Mouse (Mus musculus) heart, postnatal 25 days (tissue): ENCODE data around the gene Kremen2. TPM values are rescaled to one million over a fixed set of nuclear protein-coding genes. Genes with fewer than 3 reads are reported as not detected.
A peak's percentile ranks its signal among the peaks of the same experiment; 100 is the strongest.

Experiments used
- DNase-seq: peaks from one replicate; pipeline ENCODE4 v3.0.0; 2022; ENCODE audit warnings: low spot score
- intact Hi-C: fragments of 180-260 bp; cut with DNase I; formaldehyde crosslinking; loops from one replicate; pipeline ENCODE4 v1.15.1; 2025
- total RNA-seq, 2 experiments: library from RNA; stranded (reverse); gene quantifications; 2 replicates each; pipeline ENCODE4 v1.2.3; 2021

Kremen2 gene
- total RNA-seq, 2 experiments from 2014 or later: not detected

DNA sequence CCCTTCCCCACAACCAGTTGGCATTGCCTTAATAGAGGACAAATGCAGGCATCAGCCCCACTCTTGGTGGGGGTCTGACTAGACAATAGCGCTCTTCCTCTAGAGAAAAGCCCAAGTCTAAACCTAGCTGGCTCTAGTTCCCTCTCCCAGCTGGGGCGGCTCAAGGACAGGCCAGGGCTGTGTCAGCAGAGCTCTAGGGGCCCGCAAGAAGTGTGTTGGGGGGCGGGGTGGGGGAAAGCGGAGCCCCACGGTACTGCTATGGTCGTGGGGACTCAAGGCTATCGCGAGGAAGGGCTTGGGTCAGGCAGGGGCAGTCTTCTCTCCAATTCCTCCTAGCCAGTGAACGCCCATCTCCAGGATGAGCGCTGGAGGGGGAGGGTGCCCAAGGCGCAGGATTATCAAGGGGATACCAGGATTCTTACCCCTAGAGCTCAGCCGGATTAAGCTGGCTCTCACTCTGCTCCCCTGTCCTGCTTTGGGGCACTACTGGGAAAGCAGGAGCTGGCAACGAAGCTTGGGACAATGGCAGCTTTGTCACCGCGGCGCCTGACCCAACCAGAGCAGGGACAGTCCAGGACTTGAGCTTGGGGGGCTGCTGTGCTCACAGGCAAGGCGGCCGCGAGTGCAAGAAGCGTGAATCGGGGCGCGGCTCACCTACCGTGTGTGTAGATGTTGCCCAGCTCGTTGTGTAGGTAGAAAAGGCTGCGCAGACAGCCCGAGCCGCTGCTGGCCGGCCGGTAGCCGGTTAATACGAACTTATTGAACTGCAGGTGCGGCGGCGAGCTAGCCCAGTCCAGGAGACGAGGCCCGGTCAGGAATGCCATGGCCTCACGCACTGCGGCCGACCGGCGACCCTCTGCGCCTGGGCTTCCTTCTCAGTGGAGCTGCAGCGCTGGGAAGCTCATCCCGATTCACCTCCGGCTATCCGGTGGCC, 6.2 kb downstream of the Kremen2 start:
- no peak for DNase-seq
- intact Hi-C loops: no loop called here

DNA sequence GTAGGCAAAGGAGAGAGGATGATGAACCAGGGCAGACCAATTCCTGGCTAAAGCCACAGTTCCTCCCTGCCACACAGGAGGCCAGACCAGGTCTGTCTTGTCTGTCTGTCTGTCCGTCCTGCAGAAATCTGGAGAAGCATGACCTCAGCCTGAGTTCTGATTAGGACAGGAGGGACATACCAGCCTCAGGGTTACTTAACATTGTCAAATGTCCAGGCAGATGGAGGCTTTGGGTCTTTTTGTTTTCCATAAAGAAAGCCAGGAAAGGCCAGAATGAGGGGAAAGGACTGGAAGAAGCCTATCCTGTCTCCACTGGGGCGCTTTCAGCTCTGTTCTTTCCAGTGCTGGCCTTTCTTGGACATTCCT, 6.8 kb downstream of the Kremen2 start:
- no peak for DNase-seq
- intact Hi-C loops: no loop called here

DNA sequence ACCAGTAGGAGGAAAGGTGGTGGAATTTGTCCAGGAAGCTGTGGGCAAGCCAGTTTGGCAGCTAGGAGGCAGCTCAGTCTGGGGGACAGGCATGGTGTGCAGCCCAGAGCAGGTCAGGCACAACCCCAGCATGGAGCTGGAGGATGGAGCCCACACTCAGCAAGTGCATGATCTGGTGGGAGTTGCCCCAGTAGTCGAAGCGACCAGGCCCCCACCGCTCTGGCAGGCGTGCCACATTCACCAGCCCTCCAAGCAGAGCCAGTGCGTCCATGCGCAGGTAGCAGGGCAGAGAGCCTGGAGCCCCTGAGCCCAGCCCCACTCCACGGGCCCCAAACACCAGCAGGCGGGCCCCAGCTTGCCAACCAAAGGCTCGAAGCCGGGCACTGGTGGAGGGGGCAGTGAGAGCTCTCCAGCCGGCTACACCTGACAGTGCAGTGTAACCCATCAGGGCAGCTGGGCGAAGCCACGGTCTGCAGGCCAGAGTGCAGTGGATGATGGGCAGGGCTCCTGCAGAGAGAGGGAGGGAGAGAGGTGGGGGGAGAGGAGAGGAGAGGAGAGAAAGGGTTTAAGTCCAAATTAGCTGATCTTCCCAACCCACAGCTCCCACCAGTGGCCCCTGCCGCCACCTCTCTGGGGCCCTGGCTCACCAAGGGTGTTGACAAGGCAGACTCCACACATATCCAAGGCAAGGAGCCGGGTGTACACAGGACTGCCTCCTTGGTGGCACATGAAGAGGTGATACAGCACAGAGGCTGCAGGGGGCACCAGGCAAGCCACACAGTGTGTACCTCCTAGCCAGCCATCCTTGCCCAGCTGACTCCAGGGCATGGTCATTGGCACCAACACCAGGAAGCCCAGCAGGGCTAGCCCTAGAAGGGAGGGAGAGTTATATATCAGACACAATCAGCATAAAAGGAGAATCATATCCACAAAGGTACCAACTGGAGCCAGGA, 7.9 kb downstream of the Kremen2 start:
- intact Hi-C loops: no loop called here
- DNase-seq: no peak

DNA sequence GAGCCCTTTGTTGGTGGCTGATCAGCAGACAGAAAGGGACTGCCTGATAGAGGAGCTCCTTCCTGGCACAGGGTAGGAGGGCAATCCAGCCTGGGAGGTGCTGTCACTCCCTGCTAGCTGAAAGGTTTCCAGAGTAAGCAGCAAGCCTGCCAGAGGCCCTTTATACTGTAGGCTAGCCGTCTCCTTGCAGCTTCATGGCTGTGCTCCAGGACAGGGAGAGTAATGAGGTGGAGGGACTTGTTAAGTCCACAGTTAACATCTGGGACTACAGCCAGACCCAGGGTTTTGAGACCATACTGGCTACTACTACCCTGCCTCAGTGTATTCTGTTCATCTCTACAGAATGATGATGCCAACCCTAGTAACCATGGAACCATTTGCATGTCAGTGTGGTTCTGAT, 11.3 kb downstream of the Kremen2 start:
- intact Hi-C loops: no loop called here

DNA sequence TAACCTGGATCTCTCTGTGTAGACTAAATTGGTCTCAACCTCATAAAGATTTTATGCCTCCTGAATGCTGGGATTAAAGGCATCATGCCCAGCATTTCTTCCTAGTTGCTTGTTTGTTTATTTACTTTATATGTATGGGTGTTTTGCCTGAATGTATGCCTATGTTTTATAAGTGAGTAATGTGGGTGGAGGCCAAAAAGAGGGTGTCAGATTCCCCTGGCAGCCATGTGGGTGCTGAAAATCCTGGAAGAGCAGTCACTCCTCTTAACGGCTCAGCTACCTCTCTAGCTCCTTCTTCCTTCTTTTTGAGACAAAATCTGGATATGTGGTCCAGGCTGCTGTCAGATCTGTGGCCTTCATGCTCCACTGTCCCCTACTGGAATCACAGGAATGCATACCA, 15.2 kb downstream of the Kremen2 start:
- DNase-seq: no peak
- intact Hi-C loops: no loop called here

More for the DNA sequence above, 11.3 kb downstream of the Kremen2 start:
- DNase-seq: no peak

DNA sequence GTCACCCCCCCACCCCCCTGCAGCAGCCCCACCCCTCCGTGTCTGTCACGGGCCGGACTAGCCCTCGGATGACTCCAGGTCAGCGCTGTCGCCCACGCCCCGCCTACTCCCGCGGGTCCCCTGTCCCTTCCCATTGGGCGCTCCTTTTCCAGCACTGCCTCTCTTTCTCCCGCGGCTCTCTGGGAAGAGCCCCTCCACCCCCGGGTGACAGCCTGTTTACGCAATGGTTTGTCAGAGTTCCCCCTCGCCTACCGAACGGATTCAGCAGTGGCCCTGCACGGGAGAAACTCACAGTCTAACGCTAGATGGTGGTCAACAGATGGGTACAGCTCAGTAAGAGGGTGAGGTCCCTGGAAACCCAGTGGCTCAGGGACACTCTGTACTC, 18.9 kb downstream of the Kremen2 start:
- intact Hi-C loops: no loop called here
- peak; percentile 83 for DNase-seq

DNA sequence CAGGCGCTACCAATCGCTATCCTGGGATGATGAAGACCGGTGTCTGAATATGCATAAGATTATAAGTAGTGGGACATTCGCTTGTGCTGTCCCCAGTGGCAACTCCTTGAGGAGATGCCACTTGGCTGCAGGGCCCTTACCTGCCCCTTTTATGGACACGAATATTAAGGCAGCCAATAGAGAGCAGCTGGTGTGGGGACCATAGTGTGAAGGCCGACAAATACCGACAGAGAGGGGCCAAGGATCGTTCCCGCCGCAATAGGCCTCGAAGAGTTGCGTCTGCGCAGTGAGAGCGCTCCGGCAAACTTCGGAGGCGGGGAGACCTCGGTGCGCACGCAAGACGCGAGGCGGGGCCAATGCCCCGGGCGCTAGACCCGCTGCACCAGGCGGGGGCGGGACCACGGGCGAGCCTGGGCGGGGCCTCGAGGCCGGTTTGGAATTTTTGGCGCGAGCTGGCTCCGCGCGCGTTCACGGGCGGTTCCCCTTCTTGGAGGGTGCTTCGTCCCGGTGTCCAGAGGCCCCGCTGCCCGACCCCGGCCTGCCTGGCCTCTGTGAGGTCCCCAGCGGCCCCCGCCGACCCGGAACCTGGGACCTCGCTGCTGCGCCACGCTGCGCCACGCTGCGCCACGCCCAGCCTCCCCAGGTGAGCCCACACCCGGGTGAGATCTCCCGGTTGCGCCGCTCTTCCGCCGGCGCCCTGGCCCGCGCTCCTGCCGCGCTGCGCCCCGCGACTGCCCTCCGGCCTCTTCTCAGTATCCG, 19.5 kb downstream of the Kremen2 start, which contains the start of gene Pkmyt1:
Pkmyt1 (plus strand) TSS at position 338 of the 759 bp plus-strand sequence.
- intact Hi-C loops: loop anchor here (1.0 kb wide), 1 partner anchor 47 kb away; the partner anchor contains the start of gene Cldn6

DNA sequence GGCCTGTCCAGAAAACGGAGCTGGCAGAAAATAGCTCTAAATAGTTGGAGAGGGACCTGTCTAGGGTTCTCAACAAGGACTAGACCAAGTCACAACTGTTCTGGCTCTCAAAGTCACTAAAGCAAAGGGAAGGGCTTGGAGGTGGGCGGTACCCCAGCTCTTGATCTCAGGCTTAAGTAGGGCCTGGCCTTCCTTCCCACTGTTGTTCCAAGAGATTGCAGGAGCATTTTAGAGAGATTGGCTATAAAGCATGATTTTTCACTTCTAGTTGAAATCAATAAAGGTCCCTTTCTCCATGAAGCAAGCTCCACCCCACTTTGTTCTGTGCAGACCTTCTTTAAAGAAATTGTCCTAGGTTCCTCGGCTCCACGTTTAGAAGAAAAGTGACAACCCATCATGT, 20.2 kb downstream of the Kremen2 start:
- no peak for DNase-seq
- intact Hi-C loops: loop anchor here (1.0 kb wide), 1 partner anchor 46 kb away; the partner anchor contains the start of gene Cldn6

More for the DNA sequence above, 19.5 kb downstream of the Kremen2 start, which contains the start of gene Pkmyt1:
- peak; percentile 90 for DNase-seq

DNA sequence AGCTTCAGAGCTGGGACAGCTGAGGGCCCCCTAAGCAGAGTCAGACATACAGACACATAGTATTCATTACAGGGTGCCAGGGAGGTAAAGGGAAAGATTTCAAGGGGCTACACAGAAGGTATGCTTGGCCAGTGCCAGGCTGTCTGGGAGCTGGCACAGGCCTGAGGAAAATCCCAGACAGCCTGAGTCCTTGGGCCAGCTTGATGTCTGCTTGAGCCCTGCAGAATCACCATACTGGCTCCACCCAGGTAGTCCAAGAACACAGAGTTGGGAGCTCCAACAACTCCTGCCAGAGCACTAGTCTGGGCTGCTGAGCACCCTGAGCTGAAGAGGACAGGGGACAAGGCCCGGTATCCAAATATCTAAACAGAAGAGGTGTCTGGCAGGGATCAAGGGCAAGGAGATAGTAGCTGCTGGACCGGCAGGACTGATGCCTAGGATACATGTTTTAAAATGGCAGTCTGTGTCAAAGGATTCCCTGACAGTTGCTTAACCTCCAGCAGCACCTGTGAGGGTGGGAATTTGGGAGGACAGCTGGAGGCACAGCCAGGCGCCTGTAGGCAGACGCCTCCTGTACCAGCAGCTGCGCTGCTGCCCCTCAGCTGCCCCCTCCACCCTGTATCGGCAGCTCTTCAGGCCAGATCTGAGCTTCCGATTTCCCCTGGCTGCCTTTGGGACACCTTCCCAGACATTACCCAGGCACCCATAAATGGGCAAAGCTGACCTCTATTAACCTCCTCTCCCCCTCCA, 23.1 kb downstream of the Kremen2 start, which contains the start of gene 1520401A03Rik:
1520401A03Rik (minus strand) TSS at position 408 of the 750 bp plus-strand sequence.
- intact Hi-C loops: no loop called here

DNA sequence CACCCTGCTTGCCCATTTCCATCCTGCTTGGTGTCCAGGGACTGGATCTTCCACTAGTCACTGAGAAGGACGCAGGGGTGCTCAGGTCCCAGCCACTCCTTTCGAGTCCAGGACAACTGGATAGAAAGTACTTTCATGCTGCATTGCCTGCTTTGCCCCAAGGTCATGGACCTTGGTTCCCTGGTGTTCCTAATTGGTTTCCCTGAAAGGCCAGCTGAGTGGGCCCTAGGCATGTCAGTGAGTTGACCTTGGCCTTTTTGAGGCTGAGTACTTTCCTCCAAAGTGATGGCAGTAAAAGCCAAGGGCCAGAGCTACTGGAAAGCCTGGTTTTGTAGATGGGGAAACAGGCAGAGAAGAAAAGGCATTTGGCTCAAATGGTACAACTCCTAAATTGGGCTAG, 23.7 kb downstream of the Kremen2 start:
- no peak for DNase-seq
- intact Hi-C loops: no loop called here

More for the DNA sequence above, 23.1 kb downstream of the Kremen2 start, which contains the start of gene 1520401A03Rik:
- DNase-seq: no peak

DNA sequence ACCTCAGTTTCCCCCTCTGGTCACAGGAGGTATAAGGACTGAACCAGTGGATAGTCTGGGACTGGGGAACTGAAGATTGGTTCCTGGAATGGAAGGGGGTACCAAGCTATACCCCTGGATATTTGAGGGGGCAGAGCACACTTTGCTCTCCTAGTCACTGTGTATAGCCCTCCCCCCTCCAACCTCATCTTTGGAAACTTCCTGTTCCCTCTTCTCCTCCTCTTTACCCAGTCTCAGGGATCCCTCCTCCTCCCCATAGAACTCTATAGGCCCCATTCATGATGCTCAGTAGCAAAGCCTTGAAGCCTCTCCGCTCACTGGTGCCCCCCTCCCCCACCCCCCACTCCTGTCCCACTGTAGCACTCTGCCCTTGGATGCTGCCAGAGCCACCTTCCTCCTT, 26.2 kb downstream of the Kremen2 start:
- intact Hi-C loops: no loop called here
- no peak for DNase-seq

DNA sequence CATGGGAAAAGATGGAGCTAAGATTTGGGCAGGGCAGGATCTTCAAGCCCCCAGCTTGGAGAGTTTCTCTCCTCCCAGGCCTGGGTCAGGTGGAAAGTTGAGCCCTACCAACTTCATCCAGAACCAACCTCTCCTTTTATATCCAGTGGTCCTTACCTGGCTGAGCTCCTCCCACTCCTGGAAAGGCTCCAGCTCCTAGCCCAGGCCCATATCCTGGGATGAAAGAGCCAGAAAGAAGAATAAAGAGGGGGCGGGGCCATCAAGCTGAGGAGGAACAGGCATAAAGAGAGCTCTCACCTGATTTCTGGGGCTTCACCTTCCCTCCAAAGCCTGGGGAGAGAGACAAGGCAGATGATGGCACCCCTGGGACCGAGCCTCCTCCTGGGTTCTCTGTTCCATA, 28.6 kb downstream of the Kremen2 start:
- intact Hi-C loops: no loop called here
- no peak for DNase-seq

DNA sequence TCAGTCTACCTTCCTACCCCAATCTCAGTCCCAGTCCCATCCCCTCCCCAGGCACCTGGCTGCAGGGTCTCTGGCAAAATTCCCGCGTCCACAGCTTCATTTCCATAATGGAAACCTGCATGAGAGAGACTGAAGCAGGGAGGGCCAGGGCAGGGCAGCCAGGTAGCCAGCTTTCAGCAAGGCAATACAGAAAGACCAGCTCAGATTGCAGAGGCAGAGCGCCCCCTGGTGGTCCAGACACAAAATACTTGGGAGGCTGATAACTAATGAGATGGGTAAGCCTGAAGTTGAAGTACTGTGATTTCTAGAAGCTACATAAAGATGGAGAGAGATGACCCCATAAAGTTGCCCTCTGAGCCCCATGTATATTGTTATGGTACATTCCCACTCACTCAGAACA, 39.4 kb downstream of the Kremen2 start:
- intact Hi-C loops: loop anchor here (5.0 kb wide), 1 partner anchor 139 kb away; no protein-coding TSS in a partner anchor
- no peak for DNase-seq

DNA sequence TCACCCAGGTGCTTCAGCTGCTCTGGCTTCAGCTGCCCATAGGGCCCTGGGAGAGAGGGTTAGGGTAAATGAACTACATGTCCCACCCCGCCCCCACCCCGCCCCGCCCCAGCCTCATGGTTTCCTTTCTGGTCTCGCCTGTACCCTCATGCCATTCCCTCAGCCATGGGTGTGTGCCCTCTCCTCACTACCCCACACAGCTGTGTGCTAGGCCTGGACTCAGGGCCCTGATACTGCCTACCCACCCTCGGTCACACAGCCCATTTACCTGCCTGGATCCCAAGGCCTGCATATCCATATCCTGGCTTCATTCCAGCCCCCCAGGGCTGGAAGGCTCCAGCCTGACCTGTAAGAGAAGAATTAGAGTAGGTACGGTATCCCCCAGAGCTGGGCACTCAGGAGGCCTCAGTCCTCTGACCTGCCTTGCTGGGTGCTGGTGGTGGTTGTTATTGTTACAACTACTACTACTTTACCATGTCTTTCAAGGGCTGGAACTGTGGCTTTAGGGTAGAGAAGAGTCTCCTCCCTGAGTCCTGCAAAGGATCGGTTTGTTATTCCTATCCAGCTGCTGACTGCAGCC, 40.0 kb downstream of the Kremen2 start:
- intact Hi-C loops: loop anchor here (1.0 to 5.0 kb wide), 2 partner anchors 44 to 138 kb away; no protein-coding TSS in a partner anchor
- no peak for DNase-seq

DNA sequence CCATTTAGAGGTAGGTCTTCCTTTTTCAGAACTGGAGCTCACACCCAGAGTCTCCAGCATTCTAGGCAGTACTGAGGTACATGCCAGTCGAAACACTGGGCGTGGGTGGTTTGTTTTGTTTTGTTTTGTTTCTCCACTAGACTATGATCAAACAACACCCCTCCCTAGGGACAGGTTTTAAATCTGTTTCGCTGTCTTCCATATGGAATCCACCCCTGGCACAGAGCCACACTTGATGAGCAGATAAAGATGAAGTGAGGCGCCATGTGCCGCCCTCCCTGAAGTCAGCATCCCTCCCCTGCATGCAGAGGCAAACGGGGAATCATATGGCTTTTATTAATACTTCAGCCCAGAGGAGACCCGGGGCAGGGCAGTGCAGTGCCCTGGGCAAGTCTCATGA, 40.9 kb downstream of the Kremen2 start:
- intact Hi-C loops: loop anchor here (1.0 to 5.0 kb wide), 2 partner anchors 43 to 137 kb away; no protein-coding TSS in a partner anchor
- DNase-seq: no peak

DNA sequence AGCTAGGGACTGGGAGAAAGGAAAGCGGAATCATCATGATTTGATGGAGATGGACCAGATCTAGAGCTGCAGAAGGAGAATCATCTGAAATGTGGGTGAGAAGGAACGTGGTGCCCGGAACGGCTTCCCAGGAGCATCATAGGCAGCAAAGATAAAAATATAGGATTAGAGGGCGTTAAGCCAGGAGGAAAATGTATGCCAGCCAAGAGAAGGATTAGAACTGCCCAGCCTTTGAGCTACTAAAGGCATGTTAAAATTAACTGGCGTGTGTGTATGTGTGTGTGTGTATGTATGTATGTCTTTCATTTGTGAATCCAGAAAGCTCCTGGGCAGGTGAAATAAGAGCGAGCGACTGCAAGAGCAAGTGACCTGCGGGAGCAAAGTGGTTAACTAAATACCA, 42.3 kb downstream of the Kremen2 start:
- no peak for DNase-seq
- intact Hi-C loops: no loop called here

DNA sequence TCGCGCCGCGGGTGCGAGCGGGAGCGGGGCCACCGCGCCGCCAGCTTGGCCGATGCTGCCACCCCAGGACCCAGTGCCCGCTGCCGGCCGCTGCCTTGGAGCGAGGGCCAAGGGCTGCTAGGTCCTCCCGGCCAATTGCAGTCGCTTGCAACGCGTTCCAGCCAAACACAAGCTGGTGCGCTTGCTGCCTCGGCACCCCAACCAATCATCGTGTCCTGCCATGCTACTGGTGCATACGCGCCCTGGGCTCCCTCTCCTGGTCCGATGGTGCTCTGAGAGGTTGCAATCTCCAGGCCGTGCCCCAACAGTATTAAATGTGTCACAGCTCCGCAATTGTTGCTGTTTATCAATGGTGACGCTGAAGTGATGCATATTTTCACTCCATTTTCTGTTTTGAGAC, 45.6 kb downstream of the Kremen2 start:
- intact Hi-C loops: no loop called here
- DNase-seq: peak; percentile 81
